In genomic region chr13:45955370-45956055, GRCm38 (mm10) we compare ENCODE assay signal across 19 mouse cellular contexts. TPM values are rescaled to one million over a fixed set of nuclear protein-coding genes. Genes with fewer than 3 reads are reported as not detected.
A peak's percentile ranks its signal among the peaks of the same experiment; 100 is the strongest.
DNase-seq lines count a peak whose midpoint lies in the region; ATAC-seq and TF ChIP-seq lines count a peak whose summit lies in the region.
"Had no signal": no experiment of that assay in that cellular context is flagged by ENCODE, and none has a peak within 500 bp of the region (broad histone marks: within the 10 kb centered on the region; RNA-seq: fewer than 3 reads in every experiment).

No protein-coding gene starts in this region.

- H3K36me3 ChIP-seq in lung, postnatal 0 days (ENCODE audit: insufficient read depth, low read length), result no peaks in the 10 kb centered on the region
- no peaks in the 10 kb centered on the region for H3K36me3 ChIP-seq in intestine, embryonic 15.5 days
- H3K36me3 ChIP-seq: embryonic facial prominence, embryonic 15.5 days; forebrain, embryonic 12.5 days; hindbrain, embryonic 12.5 days had no signal

- no peaks in the 10 kb centered on the region for H3K27me3 ChIP-seq in lung, postnatal 0 days (replicated peaks; ENCODE audit: insufficient read depth, low read length)
- H3K27me3 ChIP-seq in intestine, embryonic 15.5 days (replicated peaks), result no peaks in the 10 kb centered on the region
- H3K27me3 ChIP-seq: embryonic facial prominence, embryonic 15.5 days; forebrain, embryonic 12.5 days; hindbrain, embryonic 12.5 days had no signal

- no peak overlapping the region for H3K4me3 ChIP-seq in lung, postnatal 0 days (ENCODE audit: low read depth, low read length)
- H3K4me3 ChIP-seq in lung, adult 2 months (replicated peaks; ENCODE audit: extremely low read depth, low read depth, low read length), result no peak overlapping the region
- no peak overlapping the region for H3K4me3 ChIP-seq in intestine, embryonic 15.5 days (replicated peaks)
- H3K4me3 ChIP-seq: embryonic facial prominence, embryonic 15.5 days; forebrain, embryonic 12.5 days; hindbrain, embryonic 12.5 days had no signal

- no peak overlapping the region for H3K4me2 ChIP-seq in lung, postnatal 0 days (replicated peaks; ENCODE audit: low read depth, low read length)
- no peak overlapping the region for H3K4me2 ChIP-seq in intestine, embryonic 15.5 days (replicated peaks)
- H3K4me2 ChIP-seq: embryonic facial prominence, embryonic 15.5 days; forebrain, embryonic 12.5 days; hindbrain, embryonic 12.5 days had no signal

- no peaks in the 10 kb centered on the region for H3K9me3 ChIP-seq in lung, postnatal 0 days (ENCODE audit: low read length)
- no peaks in the 10 kb centered on the region for H3K9me3 ChIP-seq in intestine, embryonic 15.5 days
- H3K9me3 ChIP-seq: embryonic facial prominence, embryonic 15.5 days; forebrain, embryonic 12.5 days; hindbrain, embryonic 12.5 days had no signal

- ATAC-seq in lung, postnatal 0 days, result peak; percentile 55
- 0 out of 2 replicates have a peak, but pooled peaks have one; percentile 20 for ATAC-seq in intestine, embryonic 15.5 days
- ATAC-seq: midbrain, embryonic 16.5 days had no signal

- H3K27ac ChIP-seq in lung, postnatal 0 days (ENCODE audit: low read length), result peak overlapping the region; percentile 63
- H3K27ac ChIP-seq in intestine, embryonic 15.5 days, result peak overlapping the region; percentile 24; the same call in 1 of the 2 replicates
- H3K27ac ChIP-seq: embryonic facial prominence, embryonic 15.5 days; forebrain, embryonic 12.5 days; hindbrain, embryonic 12.5 days had no signal

- WGBS in lung, postnatal 0 days, result 57% methylated on average over 9 of the region's 9 CpGs
- WGBS in lung, adult 2 months, result 60% methylated on average over 9 of the region's 9 CpGs
- WGBS in intestine, embryonic 15.5 days, result 81% methylated on average over 9 of the region's 9 CpGs

- intact Hi-C loops in heart, postnatal 25 days (cut with DNase I), result no loop called here

- peak; percentile 80 for TF ChIP-seq EP300 in lung, postnatal 0 days (IDR thresholded peaks at IDR 0.05)

- peak; percentile 20 for DNase-seq in adrenal gland, postnatal 14 days
- no peak for DNase-seq in adrenal gland, postnatal 4 days (ENCODE audit: low spot score in 2 of 2)
- peak; percentile 73 for DNase-seq in lung, postnatal 0 days (ENCODE audit: low spot score)
- DNase-seq in lung, adult 2 months, result no peak
- DNase-seq in heart, postnatal 25 days (ENCODE audit: low spot score), result no peak
- no peak for DNase-seq in urinary bladder, postnatal 25 days (ENCODE audit: low spot score)
- no peak for DNase-seq in T-cell, adult 2 months (ENCODE audit: low spot score)
- DNase-seq: B cell, adult 2 months; cerebellum, adult 8-10 months; heart, adult 18-20 months; kidney, adult 11 months; kidney, postnatal 36 days; left cerebral cortex, postnatal 4 days; thymus, postnatal 25 days had no signal

- no peak overlapping the region for H3K9ac ChIP-seq in lung, postnatal 0 days (replicated peaks; ENCODE audit: low read depth)
- no peak overlapping the region for H3K9ac ChIP-seq in intestine, embryonic 15.5 days
- H3K9ac ChIP-seq: embryonic facial prominence, embryonic 15.5 days; forebrain, embryonic 12.5 days; hindbrain, embryonic 12.5 days had no signal

- TF ChIP-seq CTCF in lung, postnatal 0 days (IDR thresholded peaks at IDR 0.05), result no peak
- no peak for TF ChIP-seq CTCF in lung, adult 2 months (IDR thresholded peaks at IDR 0.05; ENCODE audit: insufficient read depth, low read length)

- peaks cover 17% of the 10 kb centered on the region for H3K4me1 ChIP-seq in lung, postnatal 0 days (ENCODE audit: insufficient read depth, low read depth, low read length)
- peaks cover 16% of the 10 kb centered on the region for H3K4me1 ChIP-seq in lung, adult 2 months (ENCODE audit: control insufficient read depth, insufficient read depth, low read length)
- H3K4me1 ChIP-seq in intestine, embryonic 15.5 days (replicated peaks), result peaks cover 17% of the 10 kb centered on the region

- TF ChIP-seq POLR2A in lung, adult 2 months (IDR thresholded peaks at IDR 0.05; ENCODE audit: borderline replicate concordance, extremely low read depth, low read depth, low read length), result no peak

RNA-seq across cellular contexts. Expression of gene Atxn1, which starts 9.3 kb away (rescaled TPM):
- total RNA-seq in adrenal gland, postnatal 14 days (2021), result 32.4 and 34.6 TPM in 2 replicates
- total RNA-seq in adrenal gland, postnatal 4 days (2021), result 10 to 100 TPM; 47.6 to 49.1 TPM
- polyA plus RNA-seq in lung, postnatal 0 days (2015; fragmentation: Nextera tagmentation; extraction: Ambion mirVana), result 11.9 and 14.7 TPM in 2 replicates
- 16.7 and 19.8 TPM in 2 replicates for polyA plus RNA-seq in lung, adult 2 months (2012; rRNA removed)
- polyA plus RNA-seq in intestine, embryonic 15.5 days (2015; fragmentation: Nextera tagmentation; extraction: Ambion mirVana), result 5.7 and 6.1 TPM in 2 replicates
- 10 to 100 TPM; 35.1 to 36.0 TPM for total RNA-seq in heart, postnatal 25 days (2021)

Comparison
In these comparisons a context has a peak if more than half of its experiments do, and no peak if none do; other contexts are left out.
1. DNase-seq: peak in adrenal gland, postnatal 14 days (single experiment) and lung, postnatal 0 days (single experiment); none in adrenal gland, postnatal 4 days (0 of 2), lung, adult 2 months (single experiment), heart, postnatal 25 days (single experiment), urinary bladder, postnatal 25 days (single experiment) and T-cell, adult 2 months (single experiment).